Mouse (Mus musculus) G1E (cell line): Measurements from ENCODE around the gene Phyh.

ENCODE experiments used
- CTCF ChIP-seq: IDR thresholded peaks from 2 replicates; pipeline ENCODE4 v1.5.1; 2012; ENCODE audit warnings: low read depth, low read length, inconsistent platforms, mixed read lengths
- TAL1 ChIP-seq: conservative IDR thresholded peaks from 2 replicates; pipeline ENCODE4 v1.6.1; 2012; ENCODE audit warnings: low read depth, low read length, inconsistent platforms, mixed read lengths

GRCm38 (mm10) chr2:4983987-4984386, 65.2 kb downstream of the Phyh start:
- no peak for TF ChIP-seq TAL1
- TF ChIP-seq CTCF: no peak
